Mouse (Mus musculus) Patski (cell line): Measurements from ENCODE around the gene Prkg1. TPM values are rescaled to one million over a fixed set of nuclear protein-coding genes. Genes with fewer than 3 reads are reported as not detected.

Experiments
- ATAC-seq: fragments of 100-300 bp; one replicate; pipeline ENCODE4 v1.8.0; 2021
- CTCF ChIA-PET: fragments of 350-600 bp; sonication (Branson Sonifier 250); formaldehyde crosslinking; loops from one replicate; lab custom pipeline; 2022; ENCODE audit warnings: inconsistent platforms; lab: Charles Lee
- POLR2A ChIA-PET: fragments of 350-600 bp; sonication (Branson Sonifier 250); formaldehyde crosslinking; loops from one replicate; lab custom pipeline; 2022; ENCODE audit warnings: antibody characterized with exemption, inconsistent platforms; lab: Charles Lee
- DNase-seq: peaks from one replicate; pipeline ENCODE4 v3.0.0-alpha.2; 2011; ENCODE audit warnings: low read depth, low spot score
- H3K27me3 ChIP-seq: fragments of 371-371 bp; one replicate; pipeline ENCODE4 v1.5.1; 2021
- CTCF ChIP-seq: fragments of 100-300 bp; IDR thresholded peaks from one replicate; pipeline ENCODE4 v1.5.1; 2021
- in situ Hi-C: fragments of 300-500 bp; cut with MboI; formaldehyde crosslinking; loops from 3 replicates; pipeline ENCODE4 v1.11.1; 2018; ENCODE audit warnings: low pct_unique_long_range_greater_than_20kb, mixed read lengths
- polyA plus RNA-seq: library from polyadenylated mRNA; unstranded; gene quantifications from one replicate; pipeline ENCODE4 v1.2.3, GENCODE M21; 2021

Gene Prkg1
- polyA plus RNA-seq, 1 experiment from 2014 or later = not detected

DNA sequence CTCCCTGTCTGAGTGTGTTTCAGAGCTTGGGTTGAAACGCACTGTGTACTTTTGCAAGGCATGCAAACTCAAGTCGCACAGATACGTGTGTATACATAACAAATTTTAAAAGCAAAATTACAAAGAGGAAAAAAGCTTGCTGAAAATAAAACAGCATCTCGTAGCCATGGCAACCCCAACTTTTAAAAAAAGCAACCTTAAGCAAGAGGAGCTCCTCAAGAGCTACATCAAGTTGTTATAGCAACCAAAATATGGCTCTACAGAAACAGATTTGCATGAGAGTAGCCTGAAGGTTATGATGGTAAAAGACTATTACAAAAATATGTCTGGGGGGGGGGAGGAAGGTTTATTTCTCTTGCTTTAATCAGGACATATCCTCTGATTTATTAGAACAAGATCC lies 584.1 kb downstream of the Prkg1 start:
- in situ Hi-C loops = no loop called here
- DNase-seq = no peak
- CTCF ChIA-PET = no interaction called here
- POLR2A ChIA-PET = no interaction called here
- TF ChIP-seq CTCF = no peak
- no peak for ATAC-seq
- peaks cover 15% of the 10 kb centered on the region for H3K27me3 ChIP-seq

DNA sequence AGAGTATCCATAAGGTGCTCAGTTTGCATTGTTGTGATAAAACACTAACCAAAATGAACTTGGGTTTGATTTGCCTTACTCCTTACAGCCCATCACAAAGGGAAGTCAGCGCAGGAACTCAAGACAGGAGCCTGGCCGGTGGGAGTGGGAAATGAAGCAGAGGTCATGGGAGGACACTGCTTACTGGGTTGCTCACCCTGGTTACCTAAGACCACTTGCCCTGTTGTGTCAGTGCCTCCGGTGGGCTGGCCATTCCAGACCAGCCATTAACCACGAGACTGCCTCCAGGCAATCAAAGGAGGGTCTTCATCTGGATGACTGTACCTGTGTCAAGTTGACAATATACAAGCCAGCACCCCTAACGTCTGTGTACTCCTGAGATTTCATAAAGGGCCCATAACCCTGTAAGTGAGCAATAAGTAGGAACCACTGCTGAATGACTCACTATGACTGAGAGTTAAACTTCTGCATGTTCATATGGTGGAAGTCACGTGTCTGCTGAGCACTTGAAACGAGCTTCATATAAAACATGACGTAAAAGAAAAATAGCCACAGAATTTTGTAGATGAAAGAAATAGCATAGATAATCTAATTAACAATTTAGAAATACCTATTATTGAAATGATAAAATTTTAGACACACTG lies 587.4 kb downstream of the Prkg1 start:
- in situ Hi-C loops = no loop called here
- ChIA-PET CTCF (no interaction called here), POLR2A (no interaction called here)
- DNase-seq (no peak), ATAC-seq (no peak)
- H3K27me3 ChIP-seq = peaks cover 23% of the 10 kb centered on the region
- no peak for TF ChIP-seq CTCF

DNA sequence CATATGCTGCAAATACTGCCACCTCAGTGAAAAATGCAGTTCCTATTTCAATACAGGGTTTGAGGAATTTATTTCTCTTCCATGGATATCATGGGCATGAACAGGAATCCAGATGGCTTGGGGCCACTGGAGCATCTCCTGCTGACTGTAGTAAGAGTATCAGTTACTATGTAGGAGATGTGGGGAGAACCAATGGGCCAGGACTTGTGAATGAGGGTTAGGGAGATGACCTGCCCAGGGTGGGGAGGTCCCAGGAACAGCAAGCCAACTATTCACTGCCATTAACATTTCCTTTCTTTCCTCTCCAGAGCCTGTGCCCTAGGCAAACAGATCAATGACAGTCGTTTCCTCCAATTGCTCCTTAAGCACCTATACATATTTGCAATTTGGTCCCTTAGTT lies 593.8 kb downstream of the Prkg1 start:
- in situ Hi-C loops = no loop called here
- CTCF ChIA-PET = interaction anchor here (1.3 kb wide), 1 partner anchor 13 kb away, joined by 4 read pairs; no protein-coding TSS in a partner anchor
- no peak for ATAC-seq
- peaks cover 35% of the 10 kb centered on the region for H3K27me3 ChIP-seq
- no peak for DNase-seq
- no peak for TF ChIP-seq CTCF
- POLR2A ChIA-PET = interaction anchor here (0.8 kb wide), 1 partner anchor 12 kb away, joined by 5 read pairs; no protein-coding TSS in a partner anchor

DNA sequence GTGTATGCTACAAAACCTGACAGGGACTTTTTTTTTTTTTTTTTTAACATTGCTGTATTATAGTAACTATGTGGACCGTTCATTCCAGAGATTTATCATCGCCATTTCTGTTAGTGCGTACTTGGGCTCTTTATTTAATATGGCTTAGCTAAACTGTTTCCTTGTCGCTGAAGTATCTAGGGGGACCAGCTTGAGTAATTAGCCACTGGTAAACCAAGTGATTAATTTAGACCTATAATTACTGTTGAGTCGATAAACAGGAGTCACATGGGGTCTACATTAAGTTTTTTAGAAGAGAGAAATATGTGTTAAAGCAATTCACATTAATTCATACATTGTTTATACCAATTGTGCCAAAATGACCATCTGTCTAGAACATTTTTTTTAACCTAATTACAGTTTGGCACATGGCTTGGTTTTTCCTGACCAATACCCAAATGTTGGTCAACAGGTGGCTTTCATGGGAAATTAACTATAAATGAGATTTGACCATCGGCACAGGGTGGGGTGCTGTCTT lies 605.8 kb downstream of the Prkg1 start:
- ATAC-seq = no peak
- no peak for DNase-seq
- TF ChIP-seq CTCF = no peak
- ChIA-PET CTCF (interaction anchor here (0.7 kb wide), 1 partner anchor 38 kb away, joined by 3 read pairs; no protein-coding TSS in a partner anchor), POLR2A (interaction anchor here (0.6 to 0.7 kb wide), 2 partner anchors 12 to 223 kb away, joined by 3 to 5 read pairs; no protein-coding TSS in a partner anchor)
- in situ Hi-C loops = no loop called here
- H3K27me3 ChIP-seq = peaks cover 24% of the 10 kb centered on the region

DNA sequence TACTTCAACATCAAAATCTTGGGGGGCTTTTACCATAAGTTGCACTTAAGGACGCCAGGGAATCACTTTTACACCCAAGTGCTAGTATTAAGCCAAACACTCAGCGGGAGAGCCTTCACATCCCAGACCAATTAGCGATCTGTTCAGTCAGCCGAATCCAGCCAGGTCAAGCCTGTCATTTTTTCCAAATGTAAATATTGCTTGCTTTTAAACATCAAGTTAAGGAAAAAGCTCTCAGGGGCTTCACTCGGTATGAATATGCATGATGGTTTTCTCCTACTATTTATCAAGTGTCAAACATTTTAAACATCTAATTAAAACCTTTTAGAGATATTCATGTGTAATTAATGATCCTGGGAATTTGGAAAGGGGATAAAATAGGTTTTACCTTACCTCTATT lies 611.4 kb downstream of the Prkg1 start:
- no peak for ATAC-seq
- no peak for TF ChIP-seq CTCF
- DNase-seq = no peak
- in situ Hi-C loops = no loop called here
- peaks cover 12% of the 10 kb centered on the region for H3K27me3 ChIP-seq
- ChIA-PET POLR2A (no interaction called here), CTCF (no interaction called here)

DNA sequence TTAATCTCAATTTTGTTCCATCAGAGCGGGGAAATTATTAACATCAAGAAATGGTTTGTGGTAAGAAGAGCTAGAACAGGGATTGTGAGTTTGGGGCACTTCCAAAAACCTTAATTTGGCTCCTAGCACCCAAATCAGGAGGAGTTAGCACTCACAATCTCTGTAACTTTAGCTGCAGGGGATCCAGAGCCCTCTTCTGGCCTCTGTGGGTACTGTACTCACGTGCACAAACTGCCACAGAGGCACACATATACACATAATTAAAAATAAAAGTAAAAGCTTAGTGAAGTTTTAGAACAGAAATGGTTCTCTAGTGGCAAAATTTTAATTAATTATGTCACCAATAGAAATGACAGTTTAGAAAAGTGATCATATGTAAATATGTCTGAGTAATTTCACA lies 614.9 kb downstream of the Prkg1 start:
- peaks cover 8% of the 10 kb centered on the region for H3K27me3 ChIP-seq
- ChIA-PET CTCF (no interaction called here), POLR2A (no interaction called here)
- no peak for DNase-seq
- in situ Hi-C loops = no loop called here
- ATAC-seq = no peak
- peak; percentile 58 for TF ChIP-seq CTCF

DNA sequence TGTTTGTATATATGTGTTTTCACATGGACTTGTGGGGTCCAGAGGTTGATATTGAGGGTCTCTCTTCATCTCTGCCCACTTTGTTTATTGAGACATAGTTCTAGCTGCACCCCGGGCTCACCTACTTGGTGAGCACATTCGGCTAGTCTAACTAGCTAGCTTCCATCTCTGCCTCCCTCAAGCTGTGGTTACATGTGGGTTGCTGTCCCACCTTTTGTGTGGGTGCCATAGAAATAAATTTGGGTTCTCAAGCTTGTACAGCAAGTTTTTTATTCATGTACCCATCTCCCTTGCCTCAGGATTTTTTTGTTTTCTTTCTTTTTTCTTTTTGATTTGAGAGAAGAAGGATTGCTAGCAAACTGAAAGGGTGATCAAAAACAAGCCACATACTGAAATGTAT lies 617.4 kb downstream of the Prkg1 start:
- ATAC-seq = no peak
- TF ChIP-seq CTCF = no peak

DNA sequence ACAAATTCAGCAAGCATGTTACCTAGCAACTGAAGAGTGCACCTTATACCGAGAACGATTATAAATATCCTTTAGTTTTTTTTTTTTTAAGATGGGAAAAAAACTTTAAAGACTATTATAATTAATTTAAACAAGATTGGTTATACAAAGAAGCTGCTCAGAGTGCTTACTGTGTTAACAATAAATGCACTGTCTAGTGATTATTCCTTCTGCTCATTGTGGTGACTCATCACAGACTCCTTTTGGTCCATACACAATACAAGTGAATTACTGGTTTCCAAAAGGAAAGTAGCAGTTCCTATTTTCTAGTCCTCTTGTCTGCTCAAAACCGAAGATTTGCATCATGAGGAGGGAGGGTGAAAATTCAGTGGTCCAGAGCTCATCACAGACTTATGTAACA lies 618.7 kb downstream of the Prkg1 start:
- POLR2A ChIA-PET = no interaction called here
- in situ Hi-C loops = no loop called here
- ATAC-seq = no peak
- TF ChIP-seq CTCF = no peak
- peaks cover 6% of the 10 kb centered on the region for H3K27me3 ChIP-seq
- CTCF ChIA-PET = no interaction called here
- DNase-seq = no peak

More for the DNA sequence above, 617.4 kb downstream of the Prkg1 start:
- POLR2A ChIA-PET = no interaction called here
- in situ Hi-C loops = no loop called here
- peaks cover 7% of the 10 kb centered on the region for H3K27me3 ChIP-seq
- CTCF ChIA-PET = interaction anchor here (1.1 to 1.2 kb wide), 3 partner anchors 10 to 28 kb away, joined by 3 read pairs; no protein-coding TSS in a partner anchor
- DNase-seq = no peak

DNA sequence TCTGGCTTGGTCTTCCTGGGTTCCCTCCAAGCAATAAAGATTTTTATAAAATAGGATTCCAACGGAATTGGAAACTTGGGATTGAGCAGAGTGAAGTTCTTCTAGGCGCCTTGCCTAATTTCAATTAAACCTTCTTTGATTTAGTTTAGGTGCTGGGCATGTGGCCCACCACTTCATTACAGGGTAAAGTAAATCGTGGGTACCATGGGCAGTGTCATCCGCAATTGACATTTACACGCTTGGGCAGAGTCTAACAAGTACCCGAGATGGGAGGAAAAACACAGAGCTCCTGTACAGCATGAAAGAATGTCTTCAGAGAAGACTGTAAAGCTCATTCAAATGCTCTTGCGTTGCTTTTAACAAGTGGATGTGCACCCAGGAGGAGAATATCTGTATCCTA lies 622.9 kb downstream of the Prkg1 start:
- ChIA-PET POLR2A (no interaction called here), CTCF (no interaction called here)
- DNase-seq (no peak), ATAC-seq (no peak)
- in situ Hi-C loops = no loop called here
- TF ChIP-seq CTCF = no peak
- H3K27me3 ChIP-seq = peaks cover 9% of the 10 kb centered on the region

DNA sequence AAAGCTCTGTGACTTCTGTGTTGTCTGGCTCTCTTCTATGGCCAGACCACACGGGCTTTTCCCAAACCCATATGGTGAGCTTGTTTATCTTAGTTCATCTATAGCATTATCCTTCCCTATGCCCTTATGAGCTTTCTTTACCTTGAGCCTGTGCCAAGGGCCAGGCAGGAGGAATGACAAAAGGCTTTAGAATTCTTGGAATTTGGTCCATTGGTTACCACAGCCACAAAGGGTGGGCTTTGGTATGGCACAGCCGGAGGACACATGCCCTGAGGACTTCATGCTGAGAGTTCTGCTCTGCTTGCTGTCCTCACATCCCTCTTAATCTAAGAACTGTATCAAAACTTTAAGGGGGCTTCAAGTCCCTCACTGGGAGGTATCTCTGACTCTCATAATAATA lies 628.5 kb downstream of the Prkg1 start:
- ChIA-PET POLR2A (interaction anchor here (0.6 kb wide), 1 partner anchor 61 kb away, joined by 3 read pairs; no protein-coding TSS in a partner anchor), CTCF (no interaction called here)
- in situ Hi-C loops = no loop called here
- H3K27me3 ChIP-seq = peaks cover 5% of the 10 kb centered on the region
- DNase-seq (no peak), ATAC-seq (peak; percentile 65)
- TF ChIP-seq CTCF = no peak

DNA sequence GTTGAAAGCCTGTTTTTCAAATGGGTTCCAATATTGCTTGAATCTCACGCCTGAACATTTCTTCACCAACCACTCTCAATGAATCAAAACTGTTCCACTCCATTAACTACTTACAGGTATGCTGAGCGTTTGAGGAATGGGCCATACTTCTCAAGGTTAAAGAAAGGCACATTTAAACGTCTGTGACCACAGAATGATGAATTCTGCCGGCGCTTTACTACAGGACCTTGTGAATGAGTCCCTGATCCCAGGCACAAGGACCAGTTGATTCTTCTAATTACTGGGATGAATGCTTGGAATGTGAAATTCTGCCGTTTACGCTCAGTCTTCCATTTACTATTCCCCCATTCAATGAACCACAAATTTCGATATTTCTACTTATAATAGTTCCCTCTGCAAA lies 632.2 kb downstream of the Prkg1 start:
- ATAC-seq (peak; percentile 52), DNase-seq (no peak)
- POLR2A ChIA-PET = no interaction called here
- in situ Hi-C loops = no loop called here
- CTCF ChIA-PET = no interaction called here
- no peaks in the 10 kb centered on the region for H3K27me3 ChIP-seq
- no peak for TF ChIP-seq CTCF
